ENCODE assay signal across 23 mouse cellular contexts in genomic region chr5:99587994-99588393, GRCm38 (mm10).
"Had no signal": no experiment of that assay in that cellular context is flagged by ENCODE, and none has a peak within 500 bp of the region (broad histone marks: within the 10 kb centered on the region; RNA-seq: fewer than 3 reads in every experiment).

No protein-coding gene starts in this region.

- DNase-seq: kidney, postnatal 25 days; layer of hippocampus, adult 9-11 months; liver, postnatal 0 days; lung, embryonic 14.5 days; retina, postnatal 1 day; right cerebral cortex, postnatal 14 days; right cerebral cortex, postnatal 4 days; thymus, adult 2 months; thymus, postnatal 14 days; thymus, postnatal 4 days had no signal

- H3K27ac ChIP-seq: kidney, postnatal 0 days; layer of hippocampus, adult 2 months; limb, embryonic 12.5 days; limb, embryonic 15.5 days; liver, embryonic 14.5 days; macrophage; midbrain, embryonic 12.5 days; midbrain, embryonic 15.5 days; neural tube, embryonic 13.5 days; stomach, postnatal 0 days had no signal

- H3K9me3 ChIP-seq: limb, embryonic 12.5 days; limb, embryonic 15.5 days; midbrain, embryonic 12.5 days; midbrain, embryonic 15.5 days; neural tube, embryonic 13.5 days had no signal

- ATAC-seq: liver, postnatal 0 days; lung, postnatal 0 days; midbrain, embryonic 15.5 days had no signal

- H3K4me3 ChIP-seq: layer of hippocampus, adult 2 months; limb, embryonic 12.5 days; limb, embryonic 15.5 days; midbrain, embryonic 12.5 days; midbrain, embryonic 15.5 days; myocyte; neural tube, embryonic 13.5 days had no signal

- H3K4me1 ChIP-seq: limb, embryonic 15.5 days; midbrain, embryonic 12.5 days had no signal

- H3K36me3 ChIP-seq: limb, embryonic 12.5 days; limb, embryonic 15.5 days; midbrain, embryonic 12.5 days; midbrain, embryonic 15.5 days; neural tube, embryonic 13.5 days had no signal

- H3K27me3 ChIP-seq: limb, embryonic 15.5 days; midbrain, embryonic 15.5 days; neural tube, embryonic 13.5 days had no signal

- H3K9ac ChIP-seq: limb, embryonic 12.5 days; limb, embryonic 15.5 days; liver, embryonic 14.5 days; liver, postnatal 0 days; lung, embryonic 14.5 days; midbrain, embryonic 12.5 days; midbrain, embryonic 15.5 days; neural tube, embryonic 13.5 days had no signal

- H3K4me2 ChIP-seq: limb, embryonic 12.5 days; limb, embryonic 15.5 days; liver, embryonic 11.5 days; lung, embryonic 14.5 days; midbrain, embryonic 12.5 days; midbrain, embryonic 15.5 days; neural tube, embryonic 13.5 days had no signal
